Mouse (Mus musculus): ENCODE measurements around the gene Ankfn1. TPM values are rescaled to one million over a fixed set of nuclear protein-coding genes. Genes with fewer than 3 reads are reported as not detected.

Ankfn1 gene
- polyA plus RNA-seq, 1 experiment, result 0.18 TPM

- Histone ChIP-seq H3ac (ENCODE audit: control insufficient read depth, insufficient read length) (no peak overlapping the region), H3K4me3 (no peak overlapping the region), H3K79me2 (ENCODE audit: control insufficient read depth, insufficient read depth) (no peaks in the 10 kb centered on the region), H3K27me3 (ENCODE audit: control insufficient read depth, insufficient read depth, insufficient read length) (no peaks in the 10 kb centered on the region), H3K36me3 (ENCODE audit: control insufficient read depth, insufficient read depth) (no peaks in the 10 kb centered on the region), H3K4me2 (ENCODE audit: low read depth) (no peak overlapping the region)
- TF ChIP-seq TCF12 (IDR thresholded peaks at IDR 0.05; ENCODE audit: insufficient read depth, poor library complexity, severe bottlenecking) (no peak), SRF (IDR thresholded peaks at IDR 0.05; ENCODE audit: control insufficient read depth, insufficient read length, low read depth) (no peak)
Observed at GRCm38 (mm10) chr11:89696431-89697403, 80.7 kb downstream of the Ankfn1 start.

GRCm38 (mm10) chr11:89693686-89694085 is 83.8 kb downstream of the Ankfn1 start:
- Histone ChIP-seq H3K4me2 (ENCODE audit: low read depth) (no peak overlapping the region), H3ac (ENCODE audit: control insufficient read depth, insufficient read length) (no peak overlapping the region), H3K4me3 (no peak overlapping the region), H3K27me3 (ENCODE audit: control insufficient read depth, insufficient read depth, insufficient read length) (no peaks in the 10 kb centered on the region), H3K36me3 (ENCODE audit: control insufficient read depth, insufficient read depth) (no peaks in the 10 kb centered on the region), H3K79me2 (ENCODE audit: control insufficient read depth, insufficient read depth) (no peaks in the 10 kb centered on the region)
- TF ChIP-seq POLR2AphosphoS2 (IDR thresholded peaks at IDR 0.05; ENCODE audit: insufficient read length, low read depth) (no peak), MAX (IDR thresholded peaks at IDR 0.05; ENCODE audit: low read depth) (no peak), REST (IDR thresholded peaks at IDR 0.05; ENCODE audit: insufficient read depth, insufficient read length) (no peak), TCF3 (IDR thresholded peaks at IDR 0.05; ENCODE audit: insufficient read length, low read depth) (no peak), MYOD1 (IDR thresholded peaks at IDR 0.05; ENCODE audit: control insufficient read depth in 1 of 3, insufficient read length in 2 of 3, low read depth in 2 of 3) (no peak), E2F4 (IDR thresholded peaks at IDR 0.05; ENCODE audit: insufficient read depth) (no peak), POLR2A (IDR thresholded peaks at IDR 0.05; ENCODE audit: insufficient read length, low read depth) (no peak)

- Histone ChIP-seq H3K27me3 (ENCODE audit: control insufficient read depth, insufficient read depth, insufficient read length) (no peaks in the 10 kb centered on the region), H3K36me3 (ENCODE audit: control insufficient read depth, insufficient read depth) (no peaks in the 10 kb centered on the region), H3K4me2 (ENCODE audit: low read depth) (no peak overlapping the region), H3ac (ENCODE audit: control insufficient read depth, insufficient read length) (no peak overlapping the region), H3K4me3 (no peak overlapping the region), H3K79me2 (ENCODE audit: control insufficient read depth, insufficient read depth) (no peaks in the 10 kb centered on the region)
- no peak for TF ChIP-seq MYOG (IDR thresholded peaks at IDR 0.05; ENCODE audit: control insufficient read depth in 1 of 3, insufficient read depth in 1 of 3, insufficient read length in 2 of 3, low read depth in 2 of 3)
- TF ChIP-seq USF1 (IDR thresholded peaks at IDR 0.05; ENCODE audit: low read depth), result no peak
- no peak for TF ChIP-seq TCF12 (IDR thresholded peaks at IDR 0.05; ENCODE audit: insufficient read depth, poor library complexity, severe bottlenecking)
- TF ChIP-seq TCF3 (IDR thresholded peaks at IDR 0.05; ENCODE audit: insufficient read length, low read depth), result no peak
- TF ChIP-seq REST (IDR thresholded peaks at IDR 0.05; ENCODE audit: insufficient read depth, insufficient read length), result no peak
- TF ChIP-seq POLR2AphosphoS2 (IDR thresholded peaks at IDR 0.05; ENCODE audit: insufficient read length, low read depth), result no peak
- no peak for TF ChIP-seq E2F4 (IDR thresholded peaks at IDR 0.05; ENCODE audit: insufficient read depth)
- no peak for TF ChIP-seq MYOD1 (IDR thresholded peaks at IDR 0.05; ENCODE audit: control insufficient read depth in 1 of 3, insufficient read length in 2 of 3, low read depth in 2 of 3)
- no peak for TF ChIP-seq CEBPB (IDR thresholded peaks at IDR 0.05; ENCODE audit: insufficient read depth, poor library complexity, severe bottlenecking)
- no peak for TF ChIP-seq MAX (IDR thresholded peaks at IDR 0.05; ENCODE audit: low read depth)
- no peak for TF ChIP-seq POLR2A (IDR thresholded peaks at IDR 0.05; ENCODE audit: insufficient read length, low read depth)
Observed at GRCm38 (mm10) chr11:89676922-89677321, 100.5 kb downstream of the Ankfn1 start.

- Histone ChIP-seq H3K27me3 (ENCODE audit: control insufficient read depth, insufficient read depth, insufficient read length) (no peaks in the 10 kb centered on the region), H3K36me3 (ENCODE audit: control insufficient read depth, insufficient read depth) (no peaks in the 10 kb centered on the region), H3K79me2 (ENCODE audit: control insufficient read depth, insufficient read depth) (no peaks in the 10 kb centered on the region), H3K4me2 (ENCODE audit: low read depth) (peak overlapping the region; percentile 18), H3ac (ENCODE audit: control insufficient read depth, insufficient read length) (no peak overlapping the region), H3K4me3 (no peak overlapping the region)
- TF ChIP-seq MYOD1 (IDR thresholded peaks at IDR 0.05; ENCODE audit: control insufficient read depth in 1 of 3, insufficient read length in 2 of 3, low read depth in 2 of 3) (peak in 1 of 3 experiments; percentile 64), E2F4 (IDR thresholded peaks at IDR 0.05; ENCODE audit: insufficient read depth) (no peak)
Observed at GRCm38 (mm10) chr11:89673916-89674507, 103.4 kb downstream of the Ankfn1 start.

- no peaks in the 10 kb centered on the region for H3K27me3 ChIP-seq (ENCODE audit: control insufficient read depth, insufficient read depth, insufficient read length)
- no peak overlapping the region for H3K4me2 ChIP-seq (ENCODE audit: low read depth)
- H3K4me3 ChIP-seq, result no peak overlapping the region
- no peak overlapping the region for H3ac ChIP-seq (ENCODE audit: control insufficient read depth, insufficient read length)
- H3K79me2 ChIP-seq (ENCODE audit: control insufficient read depth, insufficient read depth), result no peaks in the 10 kb centered on the region
- H3K36me3 ChIP-seq (ENCODE audit: control insufficient read depth, insufficient read depth), result no peaks in the 10 kb centered on the region
- TF ChIP-seq TCF12 (IDR thresholded peaks at IDR 0.05; ENCODE audit: insufficient read depth, poor library complexity, severe bottlenecking) (no peak), MYOG (IDR thresholded peaks at IDR 0.05; ENCODE audit: control insufficient read depth in 1 of 3, insufficient read depth in 1 of 3, insufficient read length in 2 of 3, low read depth in 2 of 3) (no peak), MYOD1 (IDR thresholded peaks at IDR 0.05; ENCODE audit: control insufficient read depth in 1 of 3, insufficient read length in 2 of 3, low read depth in 2 of 3) (no peak), MAX (IDR thresholded peaks at IDR 0.05; ENCODE audit: low read depth) (no peak), E2F4 (IDR thresholded peaks at IDR 0.05; ENCODE audit: insufficient read depth) (no peak), POLR2A (IDR thresholded peaks at IDR 0.05; ENCODE audit: insufficient read length, low read depth) (no peak), SRF (IDR thresholded peaks at IDR 0.05; ENCODE audit: control insufficient read depth, insufficient read length, low read depth) (no peak), CEBPB (IDR thresholded peaks at IDR 0.05; ENCODE audit: insufficient read depth, poor library complexity, severe bottlenecking) (no peak), POLR2AphosphoS2 (IDR thresholded peaks at IDR 0.05; ENCODE audit: insufficient read length, low read depth) (no peak), REST (IDR thresholded peaks at IDR 0.05; ENCODE audit: insufficient read depth, insufficient read length) (no peak), USF1 (IDR thresholded peaks at IDR 0.05; ENCODE audit: low read depth) (no peak), TCF3 (IDR thresholded peaks at IDR 0.05; ENCODE audit: insufficient read length, low read depth) (no peak)
Observed at GRCm38 (mm10) chr11:89672510-89673085, 104.9 kb downstream of the Ankfn1 start.
